Mouse (Mus musculus) hindbrain, embryonic 13.5 days (tissue): ENCODE measurements around the gene Ak3. TPM values are rescaled to one million over a fixed set of nuclear protein-coding genes. Genes with fewer than 3 reads are reported as not detected.

Source experiments
- ATAC-seq: fragments of 200-750 bp; cut with Nextera tagmentation; 2 replicates; pipeline ENCODE4 v1.8.0; 2017; ENCODE audit warnings: moderate TSS enrichment; ENCODE audit not compliant: low FRiP score
- H3K27ac ChIP-seq: fragments of 300-500 bp; sonication (generic); 2 replicates; pipeline ENCODE4 v1.5.1; 2015; ENCODE audit warnings: inconsistent platforms, mild to moderate bottlenecking, moderate library complexity
- H3K27me3 ChIP-seq: fragments of 300-500 bp; sonication (generic); 2 replicates; pipeline ENCODE4 v1.6.1; 2015; ENCODE audit warnings: mild to moderate bottlenecking, inconsistent platforms
- H3K36me3 ChIP-seq: fragments of 300-500 bp; sonication (generic); 2 replicates; pipeline ENCODE4 v1.6.1; 2015; ENCODE audit warnings: mild to moderate bottlenecking, inconsistent platforms
- H3K4me1 ChIP-seq: fragments of 300-500 bp; sonication (generic); replicated peaks from 2 replicates; pipeline ENCODE4 v1.6.1; 2015; ENCODE audit warnings: inconsistent platforms
- H3K4me2 ChIP-seq: fragments of 300-500 bp; sonication (generic); 2 replicates; pipeline ENCODE4 v1.6.1; 2015; ENCODE audit warnings: inconsistent platforms, mild to moderate bottlenecking, moderate library complexity
- H3K4me3 ChIP-seq: fragments of 300-500 bp; sonication (generic); 2 replicates; pipeline ENCODE4 v1.5.1; 2015; ENCODE audit warnings: mild to moderate bottlenecking, inconsistent platforms
- H3K9ac ChIP-seq: fragments of 300-500 bp; sonication (generic); 2 replicates; pipeline ENCODE4 v1.6.1; 2015; ENCODE audit warnings: mild to moderate bottlenecking, inconsistent platforms
- H3K9me3 ChIP-seq: fragments of 300-500 bp; sonication (generic); 2 replicates; pipeline ENCODE4 v1.6.1; 2016; ENCODE audit warnings: inconsistent platforms
- WGBS: fragments of 180-500 bp; shearing (Covaris S2); methylation state at CpG from one replicate; pipeline ENCODE4 v1.1.7; 2015; 5-methylcytosine and 5-hydroxymethylcytosine counted together
- polyA plus RNA-seq: library from polyadenylated mRNA; unstranded; fragments of >200 nt; fragmentation: Nextera tagmentation; extraction: Ambion mirVana; gene quantifications from 2 replicates; pipeline ENCODE4 v1.2.1, GENCODE M21; 2015

Ak3 gene
- polyA plus RNA-seq, 1 experiment from 2014 or later = 61.6 TPM

- WGBS = 88% methylated on average over 4 of the region's 4 CpGs
- Histone ChIP-seq H3K27me3 (no peaks in the 10 kb centered on the region), H3K27ac (no peak overlapping the region), H3K9ac (no peak overlapping the region), H3K4me1 (no peaks in the 10 kb centered on the region), H3K9me3 (no peaks in the 10 kb centered on the region), H3K36me3 (no peaks in the 10 kb centered on the region), H3K4me2 (no peak overlapping the region), H3K4me3 (no peak overlapping the region)
- no peak for ATAC-seq
Observed at GRCm38 (mm10) chr19:29055469-29055868, 7.7 kb upstream of the Ak3 start.

- no peaks in the 10 kb centered on the region for H3K4me1 ChIP-seq
- H3K9ac ChIP-seq = no peak overlapping the region
- H3K36me3 ChIP-seq = no peaks in the 10 kb centered on the region
- H3K4me2 ChIP-seq = no peak overlapping the region
- H3K9me3 ChIP-seq = no peaks in the 10 kb centered on the region
- 84% methylated on average over 6 of the region's 6 CpGs for WGBS
- H3K4me3 ChIP-seq = no peak overlapping the region
- no peak overlapping the region for H3K27ac ChIP-seq
- ATAC-seq = no peak
- no peaks in the 10 kb centered on the region for H3K27me3 ChIP-seq
Observed at GRCm38 (mm10) chr19:29054594-29054993, 6.8 kb upstream of the Ak3 start.

- 90% methylated on average over 12 of the region's 12 CpGs for WGBS
- Histone ChIP-seq H3K27ac (no peak overlapping the region), H3K27me3 (no peaks in the 10 kb centered on the region), H3K4me2 (no peak overlapping the region), H3K9ac (no peak overlapping the region), H3K36me3 (no peaks in the 10 kb centered on the region), H3K4me1 (0 out of 2 replicates have a peak, but pooled peaks cover 4% of the 10 kb centered on the region), H3K9me3 (no peaks in the 10 kb centered on the region), H3K4me3 (no peak overlapping the region)
- no peak for ATAC-seq
Observed at GRCm38 (mm10) chr19:29052786-29053185, 5.0 kb upstream of the Ak3 start.

GRCm38 (mm10) chr19:29050186-29050980, 2.6 kb upstream of the Ak3 start:
- no peak for ATAC-seq
- Histone ChIP-seq H3K4me2 (no peak overlapping the region), H3K4me3 (no peak overlapping the region), H3K9ac (no peak overlapping the region), H3K4me1 (peaks cover 13% of the 10 kb centered on the region), H3K9me3 (no peaks in the 10 kb centered on the region), H3K27ac (no peak overlapping the region), H3K36me3 (no peaks in the 10 kb centered on the region), H3K27me3 (no peaks in the 10 kb centered on the region)
- 77% methylated on average over 9 of the region's 9 CpGs for WGBS

GRCm38 (mm10) chr19:29049401-29050075, 1.8 kb upstream of the Ak3 start:
- Histone ChIP-seq H3K4me3 (no peak overlapping the region), H3K27me3 (no peaks in the 10 kb centered on the region), H3K9ac (no peak overlapping the region), H3K36me3 (no peaks in the 10 kb centered on the region), H3K9me3 (no peaks in the 10 kb centered on the region), H3K27ac (no peak overlapping the region), H3K4me1 (peaks cover 20% of the 10 kb centered on the region), H3K4me2 (no peak overlapping the region)
- no peak for ATAC-seq
- 84% methylated on average over 12 of the region's 12 CpGs for WGBS

GRCm38 (mm10) chr19:29046961-29047333, 814 bp downstream of the Ak3 start:
- WGBS = 37% methylated on average over 4 of the region's 4 CpGs
- H3K36me3 ChIP-seq = no peaks in the 10 kb centered on the region
- peak overlapping the region; percentile 79 for H3K4me3 ChIP-seq
- peaks cover 25% of the 10 kb centered on the region for H3K4me1 ChIP-seq
- H3K9me3 ChIP-seq = no peaks in the 10 kb centered on the region
- ATAC-seq = no peak
- peak overlapping the region; percentile 70 for H3K4me2 ChIP-seq
- peak overlapping the region; percentile 85; the same call in 1 of the 2 replicates for H3K27ac ChIP-seq
- no peaks in the 10 kb centered on the region for H3K27me3 ChIP-seq
- peak overlapping the region; percentile 91 for H3K9ac ChIP-seq

- 61% methylated on average over 15 of the region's 15 CpGs for WGBS
Observed at GRCm38 (mm10) chr19:29045956-29046650, 1.7 kb downstream of the Ak3 start.

GRCm38 (mm10) chr19:29045369-29045768, 2.4 kb downstream of the Ak3 start:
- Histone ChIP-seq H3K27ac (no peak overlapping the region), H3K4me3 (0 out of 2 replicates have a peak overlapping the region, but pooled peaks have one; percentile 79), H3K36me3 (no peaks in the 10 kb centered on the region), H3K9ac (no peak overlapping the region), H3K27me3 (no peaks in the 10 kb centered on the region), H3K4me1 (peaks cover 25% of the 10 kb centered on the region), H3K9me3 (no peaks in the 10 kb centered on the region), H3K4me2 (no peak overlapping the region)
- ATAC-seq = no peak
- 64% methylated on average over 4 of the region's 4 CpGs for WGBS

More at GRCm38 (mm10) chr19:29045956-29046650, 1.7 kb downstream of the Ak3 start:
- Histone ChIP-seq H3K27me3 (no peaks in the 10 kb centered on the region), H3K4me1 (peaks cover 25% of the 10 kb centered on the region), H3K9me3 (no peaks in the 10 kb centered on the region), H3K36me3 (no peaks in the 10 kb centered on the region), H3K27ac (no peak overlapping the region), H3K4me2 (peak overlapping the region; percentile 70), H3K9ac (peak overlapping the region; percentile 35; the same call in 1 of the 2 replicates), H3K4me3 (peak overlapping the region; percentile 79)
- no peak for ATAC-seq

GRCm38 (mm10) chr19:29044353-29044768, 3.4 kb downstream of the Ak3 start:
- 29% methylated on average over 9 of the region's 9 CpGs for WGBS
- H3K9ac ChIP-seq = no peak overlapping the region
- ATAC-seq = no peak
- H3K4me2 ChIP-seq = no peak overlapping the region
- H3K4me3 ChIP-seq = no peak overlapping the region
- H3K36me3 ChIP-seq = peaks cover 7% of the 10 kb centered on the region; the same call in 1 of the 2 replicates
- H3K27me3 ChIP-seq = no peaks in the 10 kb centered on the region
- H3K9me3 ChIP-seq = no peaks in the 10 kb centered on the region
- no peak overlapping the region for H3K27ac ChIP-seq
- peaks cover 25% of the 10 kb centered on the region for H3K4me1 ChIP-seq

- Histone ChIP-seq H3K4me2 (no peak overlapping the region), H3K4me3 (no peak overlapping the region), H3K9me3 (no peaks in the 10 kb centered on the region), H3K36me3 (peaks cover 7% of the 10 kb centered on the region), H3K27ac (no peak overlapping the region), H3K4me1 (peaks cover 22% of the 10 kb centered on the region), H3K9ac (no peak overlapping the region), H3K27me3 (no peaks in the 10 kb centered on the region)
- ATAC-seq = no peak
- 90% methylated on average over 9 of the region's 9 CpGs for WGBS
Observed at GRCm38 (mm10) chr19:29042647-29043046, 5.1 kb downstream of the Ak3 start.

- Histone ChIP-seq H3K27me3 (no peaks in the 10 kb centered on the region), H3K9me3 (no peaks in the 10 kb centered on the region), H3K27ac (no peak overlapping the region), H3K4me1 (peaks cover 22% of the 10 kb centered on the region), H3K36me3 (peaks cover 11% of the 10 kb centered on the region), H3K4me3 (no peak overlapping the region), H3K4me2 (no peak overlapping the region), H3K9ac (no peak overlapping the region)
- ATAC-seq = no peak
- 82% methylated on average over 6 of the region's 6 CpGs for WGBS
Observed at GRCm38 (mm10) chr19:29042143-29042542, 5.6 kb downstream of the Ak3 start.

GRCm38 (mm10) chr19:29040206-29040605, 7.6 kb downstream of the Ak3 start:
- Histone ChIP-seq H3K4me2 (no peak overlapping the region), H3K9me3 (no peaks in the 10 kb centered on the region), H3K9ac (no peak overlapping the region), H3K27ac (no peak overlapping the region), H3K36me3 (peaks cover 26% of the 10 kb centered on the region), H3K27me3 (no peaks in the 10 kb centered on the region), H3K4me3 (no peak overlapping the region), H3K4me1 (peaks cover 11% of the 10 kb centered on the region)
- no peak for ATAC-seq
- WGBS = 91% methylated on average over 4 of the region's 4 CpGs
